Mouse (Mus musculus) lung, embryonic 14.5 days (tissue): ENCODE measurements around the gene Srrm2. TPM values are rescaled to one million over a fixed set of nuclear protein-coding genes. Genes with fewer than 3 reads are reported as not detected.

Experiments
- ATAC-seq: fragments of 200-750 bp; cut with Nextera tagmentation; 2 replicates; pipeline ENCODE4 v1.8.0; 2017; ENCODE audit warnings: mild to moderate bottlenecking, moderate TSS enrichment, moderate library complexity; ENCODE audit not compliant: insufficient read depth
- DNase-seq: peaks from one replicate; pipeline ENCODE4 v3.0.0-alpha.2; 2015
- H3K27ac ChIP-seq: fragments of 300-500 bp; sonication (generic); 2 replicates; pipeline ENCODE4 v1.5.1; 2014; ENCODE audit warnings: low read depth, mild to moderate bottlenecking, moderate library complexity
- H3K27me3 ChIP-seq: fragments of 300-500 bp; sonication (generic); 2 replicates; pipeline ENCODE4 v1.6.1; 2014; ENCODE audit warnings: low read length, control low read depth; ENCODE audit not compliant: insufficient read depth
- H3K36me3 ChIP-seq: fragments of 300-500 bp; sonication (generic); 2 replicates; pipeline ENCODE4 v1.6.1; 2014; ENCODE audit warnings: control low read depth; ENCODE audit not compliant: insufficient read depth
- H3K4me1 ChIP-seq: fragments of 300-500 bp; sonication (generic); 2 replicates; pipeline ENCODE4 v1.6.1; 2014; ENCODE audit warnings: antibody characterized with exemption, control low read depth; ENCODE audit not compliant: insufficient read depth
- H3K4me2 ChIP-seq: fragments of 300-500 bp; sonication (generic); 2 replicates; pipeline ENCODE4 v1.6.1; 2014; ENCODE audit warnings: mild to moderate bottlenecking
- H3K4me3 ChIP-seq: fragments of 300-500 bp; sonication (generic); 2 replicates; pipeline ENCODE4 v1.5.1; 2014; ENCODE audit warnings: low read depth, low read length
- H3K9ac ChIP-seq: fragments of 300-500 bp; sonication (generic); 2 replicates; pipeline ENCODE4 v1.6.1; 2014
- H3K9me3 ChIP-seq: fragments of 300-500 bp; sonication (generic); 2 replicates; pipeline ENCODE4 v1.6.1; 2016; ENCODE audit warnings: low read depth, low read length, control low read depth
- CTCF ChIP-seq: IDR thresholded peaks from 2 replicates; pipeline ENCODE4 v1.5.1; 2016; ENCODE audit warnings: antibody characterized with exemption, low read depth
- WGBS: fragments of 180-500 bp; shearing (Covaris S2); extraction: QIAGEN DNeasy Blood & Tissue Kit; methylation state at CpG from one replicate; pipeline ENCODE4 v1.1.7; 2014; 5-methylcytosine and 5-hydroxymethylcytosine counted together
- polyA plus RNA-seq: library from polyadenylated mRNA; unstranded; fragments of >200 nt; fragmentation: Nextera tagmentation; extraction: Ambion mirVana; gene quantifications from 2 replicates; pipeline ENCODE4 v1.2.1, GENCODE M21; 2014

Srrm2 gene
- polyA plus RNA-seq, 1 experiment from 2014 or later: 491 TPM

GRCm38 (mm10) chr17:23822094-23822493, 31.8 kb downstream of the Srrm2 start:
- Histone ChIP-seq H3K4me3 (no peak overlapping the region), H3K9ac (no peak overlapping the region), H3K27me3 (no peaks in the 10 kb centered on the region), H3K9me3 (peaks cover 5% of the 10 kb centered on the region; the same call in 1 of the 2 replicates), H3K4me2 (no peak overlapping the region), H3K4me1 (no peaks in the 10 kb centered on the region), H3K27ac (no peak overlapping the region), H3K36me3 (peaks cover 100% of the 10 kb centered on the region)
- no peak for TF ChIP-seq CTCF
- DNase-seq: no peak
- no peak for ATAC-seq
- 62% methylated on average over 6 of the region's 6 CpGs for WGBS

GRCm38 (mm10) chr17:23823018-23823417, 32.7 kb downstream of the Srrm2 start:
- H3K27ac ChIP-seq: no peak overlapping the region
- WGBS: 78% methylated on average over 16 of the region's 16 CpGs
- peaks cover 94% of the 10 kb centered on the region for H3K36me3 ChIP-seq
- no peak for TF ChIP-seq CTCF
- H3K27me3 ChIP-seq: no peaks in the 10 kb centered on the region
- H3K4me2 ChIP-seq: no peak overlapping the region
- DNase-seq (no peak), ATAC-seq (no peak)
- H3K4me1 ChIP-seq: 0 out of 2 replicates have a peak, but pooled peaks cover 5% of the 10 kb centered on the region
- H3K4me3 ChIP-seq: no peak overlapping the region
- H3K9ac ChIP-seq: no peak overlapping the region
- no peaks in the 10 kb centered on the region for H3K9me3 ChIP-seq

GRCm38 (mm10) chr17:23823614-23824013, 33.3 kb downstream of the Srrm2 start:
- 88% methylated on average over 12 of the region's 12 CpGs for WGBS
- no peak overlapping the region for H3K4me3 ChIP-seq

DNA sequence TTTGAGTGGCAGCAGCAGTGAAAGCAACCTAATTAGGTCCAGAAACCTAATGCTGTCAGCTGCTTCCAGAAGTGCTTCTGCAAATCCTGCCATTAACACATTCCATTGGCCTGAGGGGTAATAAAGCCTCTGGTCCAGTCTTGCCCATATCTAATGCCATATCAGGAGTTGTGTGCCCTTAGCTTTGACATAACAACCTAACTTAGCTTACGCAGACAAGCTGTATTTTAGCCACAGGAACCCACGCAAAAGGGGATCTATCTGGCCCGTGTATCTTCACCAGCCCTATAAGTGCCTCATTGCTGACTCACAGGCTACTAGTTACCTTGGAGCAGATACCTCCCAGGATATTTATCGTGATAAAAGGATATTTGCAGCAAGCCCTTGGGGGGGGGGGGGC, 35.3 kb downstream of the Srrm2 start:
- WGBS: 79% methylated on average over 4 of the region's 4 CpGs
- no peak overlapping the region for H3K4me2 ChIP-seq
- no peaks in the 10 kb centered on the region for H3K27me3 ChIP-seq
- ATAC-seq: no peak
- H3K27ac ChIP-seq: no peak overlapping the region
- no peak overlapping the region for H3K9ac ChIP-seq
- no peak for DNase-seq
- H3K9me3 ChIP-seq: peaks cover 5% of the 10 kb centered on the region; the same call in 1 of the 2 replicates
- peaks cover 69% of the 10 kb centered on the region for H3K36me3 ChIP-seq
- H3K4me3 ChIP-seq: no peak overlapping the region
- no peak for TF ChIP-seq CTCF
- H3K4me1 ChIP-seq: 0 out of 2 replicates have a peak, but pooled peaks cover 5% of the 10 kb centered on the region

More at GRCm38 (mm10) chr17:23823614-23824013, 33.3 kb downstream of the Srrm2 start:
- Histone ChIP-seq H3K27me3 (no peaks in the 10 kb centered on the region), H3K9me3 (no peaks in the 10 kb centered on the region), H3K27ac (no peak overlapping the region), H3K36me3 (peaks cover 88% of the 10 kb centered on the region), H3K9ac (no peak overlapping the region), H3K4me1 (0 out of 2 replicates have a peak, but pooled peaks cover 5% of the 10 kb centered on the region), H3K4me2 (no peak overlapping the region)
- DNase-seq (no peak), ATAC-seq (no peak)
- TF ChIP-seq CTCF: no peak

DNA sequence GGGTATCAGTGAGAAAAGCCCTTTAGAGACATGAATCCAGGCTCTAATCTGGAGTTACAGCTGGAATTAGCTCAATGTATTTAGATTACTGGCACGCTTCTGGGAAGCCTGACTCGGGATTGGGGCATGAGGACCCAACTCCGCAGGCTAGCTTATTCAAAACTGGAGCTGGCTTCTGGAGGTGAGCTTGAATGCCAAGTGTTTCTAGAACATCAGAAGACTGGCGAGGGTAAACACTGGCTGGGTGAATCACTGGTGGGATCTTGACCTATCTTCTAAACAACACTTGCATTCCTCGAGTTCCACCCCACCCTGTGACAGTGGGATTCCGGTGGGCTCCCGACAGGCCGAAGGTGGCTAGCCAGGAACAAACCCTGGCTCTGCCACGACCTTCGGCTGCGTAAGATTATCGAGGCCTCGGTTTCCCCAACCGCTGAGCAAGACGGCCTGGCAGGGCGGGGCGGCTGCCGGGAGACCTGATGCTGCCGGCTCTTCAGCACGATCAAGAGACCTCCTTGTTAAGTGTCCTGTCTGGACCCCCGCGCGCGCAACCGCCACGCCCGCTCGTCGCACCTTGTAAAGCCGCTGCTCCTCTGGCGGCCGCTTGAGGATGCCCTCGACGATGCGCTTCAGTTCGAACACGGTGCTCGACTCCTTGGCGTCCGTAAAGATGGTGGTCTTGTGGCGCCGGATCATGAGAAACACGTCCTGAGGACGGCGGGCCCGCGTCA, 38.1 kb downstream of the Srrm2 start:
- Histone ChIP-seq H3K36me3 (peaks cover 40% of the 10 kb centered on the region), H3K4me1 (0 out of 2 replicates have a peak, but pooled peaks cover 5% of the 10 kb centered on the region), H3K9ac (peak overlapping the region; percentile 83), H3K4me2 (peak overlapping the region; percentile 74), H3K9me3 (peaks cover 5% of the 10 kb centered on the region; the same call in 1 of the 2 replicates), H3K27me3 (peaks cover 3% of the 10 kb centered on the region; the same call in 1 of the 2 replicates), H3K27ac (peak overlapping the region; percentile 94), H3K4me3 (peak overlapping the region; percentile 83)
- peak; percentile 51 for TF ChIP-seq CTCF
- peak; percentile 68 for DNase-seq
- under 1% methylated on average over 47 of the region's 47 CpGs for WGBS
- peak; percentile 79 for ATAC-seq

DNA sequence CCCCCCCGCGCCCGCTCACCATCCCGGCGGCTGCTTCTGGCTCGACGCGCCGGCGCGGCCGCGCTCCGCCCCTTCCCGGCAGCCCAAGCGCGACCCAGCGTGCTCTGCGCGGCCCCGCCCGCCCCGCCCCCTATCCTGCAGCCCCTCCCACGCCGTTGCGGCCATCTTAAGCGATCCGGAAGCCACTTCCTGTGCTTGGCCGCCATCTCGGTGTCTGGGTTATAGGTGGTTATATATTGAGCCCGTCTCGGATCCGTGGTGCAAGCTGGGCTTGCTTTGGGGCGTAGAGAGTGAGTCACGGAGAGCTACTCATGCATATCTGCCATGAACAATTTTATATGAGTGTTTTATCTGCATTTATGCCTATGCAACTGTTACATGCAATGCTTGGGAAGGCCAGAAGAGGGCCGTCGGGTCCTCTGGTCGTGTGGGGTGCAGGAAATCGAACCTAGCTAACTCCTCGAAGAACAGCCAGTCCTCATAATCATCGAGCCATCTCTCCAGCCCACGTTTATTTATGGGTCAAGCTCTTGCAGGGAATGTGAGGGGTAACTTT, 38.8 kb downstream of the Srrm2 start, which contains the start of gene Elob:
Elob (minus strand) TSS at position 73 of the 556 bp plus-strand sequence.
- H3K27me3 ChIP-seq: peaks cover 3% of the 10 kb centered on the region; the same call in 1 of the 2 replicates
- peak within 1 kb of the TSS; percentile 83 for H3K9ac ChIP-seq
- H3K4me2 ChIP-seq: peak within 1 kb of the TSS; percentile 74
- DNase-seq (peak; percentile 93), ATAC-seq (peak; percentile 93)
- peaks cover 33% of the 10 kb centered on the region for H3K36me3 ChIP-seq
- peak; percentile 72 for TF ChIP-seq CTCF
- 0 out of 2 replicates have a peak, but pooled peaks cover 5% of the 10 kb centered on the region for H3K4me1 ChIP-seq
- under 1% methylated on average over 28 of the region's 42 CpGs for WGBS
- H3K4me3 ChIP-seq: peak within 1 kb of the TSS; percentile 83
- peak within 1 kb of the TSS; percentile 94 for H3K27ac ChIP-seq
- peaks cover 5% of the 10 kb centered on the region; the same call in 1 of the 2 replicates for H3K9me3 ChIP-seq

DNA sequence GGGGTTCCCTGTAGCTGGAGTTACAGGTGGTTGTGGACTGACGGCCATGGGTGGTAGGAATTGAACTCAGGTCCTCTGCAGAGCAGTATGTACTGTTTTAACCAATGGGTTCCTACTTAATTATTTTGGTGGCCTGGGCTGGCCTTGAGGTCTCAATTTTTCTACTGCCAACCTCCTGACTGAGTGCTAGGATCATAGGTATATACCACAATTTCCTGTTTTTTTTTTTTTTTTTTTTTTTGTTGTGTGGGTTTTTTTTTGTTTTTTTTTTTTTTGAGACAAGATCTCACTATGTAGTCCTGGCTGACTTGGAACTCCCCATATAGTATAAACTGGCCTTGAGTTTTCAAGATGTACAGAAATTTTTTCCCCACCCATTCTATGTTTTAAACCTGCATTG, 40.9 kb downstream of the Srrm2 start:
- ATAC-seq (no peak), DNase-seq (no peak)
- WGBS: 92% methylated on average over 1 of the region's 1 CpGs
- Histone ChIP-seq H3K36me3 (peaks cover 12% of the 10 kb centered on the region), H3K9me3 (peaks cover 5% of the 10 kb centered on the region; the same call in 1 of the 2 replicates), H3K4me3 (no peak overlapping the region), H3K4me1 (0 out of 2 replicates have a peak, but pooled peaks cover 5% of the 10 kb centered on the region), H3K27me3 (peaks cover 3% of the 10 kb centered on the region; the same call in 1 of the 2 replicates), H3K27ac (no peak overlapping the region), H3K9ac (no peak overlapping the region), H3K4me2 (no peak overlapping the region)
- TF ChIP-seq CTCF: no peak
